Mouse (Mus musculus) liver, embryonic 14.5 days (tissue): ENCODE measurements around the gene Aip.

Source experiments
- CTCF ChIP-seq: IDR thresholded peaks from 2 replicates; pipeline ENCODE4 v1.5.1; 2016; ENCODE audit warnings: antibody characterized with exemption, low read depth, control low read depth
- EP300 ChIP-seq: IDR thresholded peaks from 2 replicates; pipeline ENCODE4 v1.6.1; 2016; ENCODE audit warnings: antibody characterized with exemption, low read depth

DNA sequence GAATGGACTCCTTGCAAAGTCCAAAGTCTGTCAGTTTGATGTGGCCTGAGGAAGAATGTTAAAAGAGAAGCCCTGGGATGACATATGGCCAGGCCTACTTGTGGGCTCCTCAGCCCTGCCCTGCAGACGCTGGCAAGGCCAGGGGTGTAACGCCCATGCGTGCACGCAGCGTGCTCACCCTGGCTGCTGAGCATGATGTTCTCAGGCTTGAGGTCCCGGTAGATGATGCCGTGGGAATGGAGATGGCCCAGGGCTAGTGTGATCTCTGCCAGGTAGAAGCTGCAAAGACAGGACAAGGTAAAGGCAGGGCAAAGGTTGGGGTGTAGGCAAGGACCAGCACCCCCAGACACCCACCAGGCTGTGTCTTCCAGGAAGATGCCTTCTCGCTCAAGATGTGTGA, 33.4 kb upstream of the Aip start:
- TF ChIP-seq CTCF: no peak
- TF ChIP-seq EP300: no peak
